ENCODE assay signal across 8 mouse cellular contexts in the genomic region with DNA sequence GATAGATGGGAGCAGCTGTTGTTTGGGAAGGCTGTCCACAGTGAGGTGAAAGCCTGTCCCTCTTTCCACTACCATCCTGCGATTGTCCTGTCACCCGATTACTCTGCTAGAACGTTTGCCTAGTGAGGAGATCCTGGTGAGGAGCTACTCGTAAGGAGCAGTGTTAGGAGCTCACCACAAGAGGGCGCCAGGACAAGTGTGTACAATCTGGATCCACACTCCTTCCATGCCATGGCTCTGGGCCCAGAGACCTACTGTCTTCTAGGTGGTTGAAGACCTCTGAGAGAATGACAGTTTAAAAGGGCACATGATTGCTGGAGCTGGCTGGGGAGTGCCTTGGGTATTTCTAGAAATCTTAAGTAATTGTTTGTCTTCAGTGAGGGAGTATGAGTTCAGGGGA. TPM values are rescaled to one million over a fixed set of nuclear protein-coding genes. Genes with fewer than 3 reads are reported as not detected.
DNase-seq lines count a peak whose midpoint lies in the region; ATAC-seq and TF ChIP-seq lines count a peak whose summit lies in the region.

No protein-coding gene starts in this region.

- H3K4me2 ChIP-seq in midbrain, embryonic 11.5 days, result no peak overlapping the region
- H3K4me2 ChIP-seq in midbrain, embryonic 15.5 days, result no peak overlapping the region
- no peak overlapping the region for H3K4me2 ChIP-seq in embryonic facial prominence, embryonic 11.5 days (ENCODE audit: low read depth, low read length)
- no peak overlapping the region for H3K4me2 ChIP-seq in hindbrain, embryonic 15.5 days
- H3K4me2 ChIP-seq in midbrain, postnatal 0 days (ENCODE audit: low read depth, low read length, poor library complexity, severe bottlenecking), result no peak overlapping the region

- no peaks in the 10 kb centered on the region for H3K36me3 ChIP-seq in midbrain, embryonic 11.5 days (ENCODE audit: control insufficient read depth, insufficient read depth, low read length)
- H3K36me3 ChIP-seq in midbrain, embryonic 15.5 days (replicated peaks), result 0 out of 2 replicates have a peak, but pooled peaks cover 3% of the 10 kb centered on the region
- no peaks in the 10 kb centered on the region for H3K36me3 ChIP-seq in embryonic facial prominence, embryonic 11.5 days (replicated peaks; ENCODE audit: control insufficient read depth, insufficient read depth, low read depth, low read length)
- H3K36me3 ChIP-seq in hindbrain, embryonic 15.5 days, result peaks cover 17% of the 10 kb centered on the region
- H3K36me3 ChIP-seq in midbrain, postnatal 0 days (ENCODE audit: insufficient read depth, low read length), result peaks cover 32% of the 10 kb centered on the region

- no peak overlapping the region for H3K27ac ChIP-seq in midbrain, embryonic 11.5 days (ENCODE audit: low read depth, low read length)
- H3K27ac ChIP-seq in midbrain, embryonic 15.5 days, result no peak overlapping the region
- no peak overlapping the region for H3K27ac ChIP-seq in embryonic facial prominence, embryonic 11.5 days (replicated peaks; ENCODE audit: low read depth, low read length)
- no peak overlapping the region for H3K27ac ChIP-seq in hindbrain, embryonic 15.5 days (replicated peaks)
- H3K27ac ChIP-seq in midbrain, postnatal 0 days (ENCODE audit: low read depth, low read length), result no peak overlapping the region

- WGBS in midbrain, embryonic 11.5 days, result 32% methylated on average over 5 of the region's 5 CpGs
- 29% methylated on average over 5 of the region's 5 CpGs for WGBS in midbrain, embryonic 15.5 days
- 27% methylated on average over 5 of the region's 5 CpGs for WGBS in embryonic facial prominence, embryonic 11.5 days
- WGBS in hindbrain, embryonic 15.5 days, result 34% methylated on average over 5 of the region's 5 CpGs
- 34% methylated on average over 5 of the region's 5 CpGs for WGBS in midbrain, postnatal 0 days

- no peak for ATAC-seq in midbrain, embryonic 11.5 days (ENCODE audit: low FRiP score)
- no peak for ATAC-seq in midbrain, embryonic 15.5 days (replicated peaks)
- ATAC-seq in embryonic facial prominence, embryonic 11.5 days (replicated peaks; ENCODE audit: insufficient number of reproducible peaks, low FRiP score, low TSS enrichment, low read depth), result 0 out of 2 replicates have a peak, but pooled peaks have one; percentile 39
- ATAC-seq in hindbrain, embryonic 15.5 days (ENCODE audit: low FRiP score, low read depth), result 0 out of 2 replicates have a peak, but pooled peaks have one; percentile 34
- no peak for ATAC-seq in midbrain, postnatal 0 days (ENCODE audit: low FRiP score)

- H3K9ac ChIP-seq in midbrain, embryonic 11.5 days (ENCODE audit: low read length), result no peak overlapping the region
- H3K9ac ChIP-seq in midbrain, embryonic 15.5 days, result no peak overlapping the region
- no peak overlapping the region for H3K9ac ChIP-seq in embryonic facial prominence, embryonic 11.5 days (replicated peaks; ENCODE audit: low read length)
- H3K9ac ChIP-seq in hindbrain, embryonic 15.5 days, result no peak overlapping the region
- H3K9ac ChIP-seq in midbrain, postnatal 0 days (replicated peaks; ENCODE audit: low read length, poor library complexity, severe bottlenecking), result no peak overlapping the region

- H3K4me1 ChIP-seq in midbrain, embryonic 11.5 days (ENCODE audit: control insufficient read depth, insufficient read depth, low read length), result no peaks in the 10 kb centered on the region
- no peaks in the 10 kb centered on the region for H3K4me1 ChIP-seq in midbrain, embryonic 15.5 days
- no peaks in the 10 kb centered on the region for H3K4me1 ChIP-seq in embryonic facial prominence, embryonic 11.5 days (ENCODE audit: control insufficient read depth, insufficient read depth, low read length)
- H3K4me1 ChIP-seq in hindbrain, embryonic 15.5 days (replicated peaks), result no peaks in the 10 kb centered on the region
- H3K4me1 ChIP-seq in midbrain, postnatal 0 days (ENCODE audit: insufficient read depth, low read length), result no peaks in the 10 kb centered on the region

- no peaks in the 10 kb centered on the region for H3K9me3 ChIP-seq in midbrain, embryonic 11.5 days (ENCODE audit: control insufficient read depth, low read length)
- H3K9me3 ChIP-seq in midbrain, embryonic 15.5 days, result no peaks in the 10 kb centered on the region
- no peaks in the 10 kb centered on the region for H3K9me3 ChIP-seq in embryonic facial prominence, embryonic 11.5 days (replicated peaks; ENCODE audit: control insufficient read depth, low read length)
- H3K9me3 ChIP-seq in hindbrain, embryonic 15.5 days, result no peaks in the 10 kb centered on the region
- H3K9me3 ChIP-seq in midbrain, postnatal 0 days (ENCODE audit: low read length), result no peaks in the 10 kb centered on the region

- no peaks in the 10 kb centered on the region for H3K27me3 ChIP-seq in midbrain, embryonic 11.5 days (ENCODE audit: control insufficient read depth, insufficient read depth, low read length)
- no peaks in the 10 kb centered on the region for H3K27me3 ChIP-seq in midbrain, embryonic 15.5 days (replicated peaks)
- no peaks in the 10 kb centered on the region for H3K27me3 ChIP-seq in embryonic facial prominence, embryonic 11.5 days (ENCODE audit: control insufficient read depth, insufficient read depth, low read length)
- no peaks in the 10 kb centered on the region for H3K27me3 ChIP-seq in hindbrain, embryonic 15.5 days
- no peaks in the 10 kb centered on the region for H3K27me3 ChIP-seq in midbrain, postnatal 0 days (ENCODE audit: insufficient read depth, low read length)

- H3K4me3 ChIP-seq in midbrain, embryonic 11.5 days (ENCODE audit: low read depth, low read length), result no peak overlapping the region
- H3K4me3 ChIP-seq in midbrain, embryonic 15.5 days, result no peak overlapping the region
- H3K4me3 ChIP-seq in embryonic facial prominence, embryonic 11.5 days (ENCODE audit: low read depth, low read length), result no peak overlapping the region
- H3K4me3 ChIP-seq in hindbrain, embryonic 15.5 days, result no peak overlapping the region
- H3K4me3 ChIP-seq in midbrain, postnatal 0 days (ENCODE audit: low read depth, low read length), result no peak overlapping the region

- peak; percentile 93 for DNase-seq in midbrain, embryonic 11.5 days (ENCODE audit: low spot score, missing footprints)
- peak; percentile 31 to 61 for DNase-seq in adrenal gland, postnatal 4 days (ENCODE audit: low spot score in 2 of 2)
- DNase-seq in embryonic facial prominence, embryonic 11.5 days (ENCODE audit: low spot score), result peak; percentile 84
- peak; percentile 79 to 84 for DNase-seq in left cerebral cortex, postnatal 14 days (ENCODE audit: low spot score in 2 of 2)
- DNase-seq in midbrain, postnatal 0 days (ENCODE audit: low spot score), result peak; percentile 88
- DNase-seq in testis, postnatal 14 days (ENCODE audit: low spot score), result peak; percentile 54

- intact Hi-C loops in left cerebral cortex, postnatal 14 days (cut with DNase I), result loop anchor here (5.0 kb wide), 3 partner anchors 40 to 275 kb away; a partner anchor contains a TSS

- peak; percentile 86 for TF ChIP-seq CTCF in midbrain, postnatal 0 days (IDR thresholded peaks at IDR 0.05)

RNA-seq across cellular contexts. Expression of a gene that starts 12.0 kb away (rescaled TPM):
- polyA plus RNA-seq in midbrain, embryonic 11.5 days (2014; fragmentation: Nextera tagmentation; extraction: Ambion mirVana), result 0.30 and 0.42 TPM in 2 replicates
- 0.50 and 0.76 TPM in 2 replicates for polyA plus RNA-seq in midbrain, embryonic 15.5 days (2015; fragmentation: Nextera tagmentation; extraction: Ambion mirVana)
- total RNA-seq in adrenal gland, postnatal 4 days (2021), result 10 to 100 TPM in 1 of 2 experiments, 1 to 10 TPM in 1; 3.8 to 12.1 TPM
- 0.57 and 0.95 TPM in 2 replicates for polyA plus RNA-seq in embryonic facial prominence, embryonic 11.5 days (2014; fragmentation: Nextera tagmentation; extraction: Ambion mirVana)
- 0.85 and 0.88 TPM in 2 replicates for polyA plus RNA-seq in hindbrain, embryonic 15.5 days (2015; fragmentation: Nextera tagmentation; extraction: Ambion mirVana)
- total RNA-seq in left cerebral cortex, postnatal 14 days (2021), result 1 to 10 TPM; 3.9 to 5.1 TPM
- total RNA-seq in midbrain, postnatal 0 days (2014; rRNA removed), result 0.19 and 1.0 TPM in 2 replicates
- polyA plus RNA-seq in midbrain, postnatal 0 days (2015; fragmentation: Nextera tagmentation; extraction: Ambion mirVana), result 1.0 and 2.0 TPM in 2 replicates

RNA-seq across cellular contexts. Expression of a gene that starts 19.2 kb away (rescaled TPM):
- polyA plus RNA-seq in midbrain, embryonic 11.5 days (2014; fragmentation: Nextera tagmentation; extraction: Ambion mirVana), result 0.15 TPM in 1 of 2 replicates, not detected in the other
- polyA plus RNA-seq in midbrain, embryonic 15.5 days (2015; fragmentation: Nextera tagmentation; extraction: Ambion mirVana), result 0.09 TPM in 1 of 2 replicates, not detected in the other
- 100 to 1,000 TPM in 1 of 2 experiments, 1 to 10 TPM in 1; 4.4 to 173 TPM for total RNA-seq in adrenal gland, postnatal 4 days (2021)
- not detected in 2 replicates for polyA plus RNA-seq in embryonic facial prominence, embryonic 11.5 days (2014; fragmentation: Nextera tagmentation; extraction: Ambion mirVana)
- not detected in 2 replicates for polyA plus RNA-seq in hindbrain, embryonic 15.5 days (2015; fragmentation: Nextera tagmentation; extraction: Ambion mirVana)
- total RNA-seq in left cerebral cortex, postnatal 14 days (2021), result not detected
- not detected in 2 replicates for total RNA-seq in midbrain, postnatal 0 days (2014; rRNA removed)
- not detected in 2 replicates for polyA plus RNA-seq in midbrain, postnatal 0 days (2015; fragmentation: Nextera tagmentation; extraction: Ambion mirVana)

RNA-seq across cellular contexts. Expression of a gene that starts 41.7 kb away (rescaled TPM):
- polyA plus RNA-seq in midbrain, embryonic 11.5 days (2014; fragmentation: Nextera tagmentation; extraction: Ambion mirVana), result 22.0 and 23.3 TPM in 2 replicates
- 21.4 and 22.7 TPM in 2 replicates for polyA plus RNA-seq in midbrain, embryonic 15.5 days (2015; fragmentation: Nextera tagmentation; extraction: Ambion mirVana)
- 10 to 100 TPM; 22.2 to 24.4 TPM for total RNA-seq in adrenal gland, postnatal 4 days (2021)
- 31.1 and 36.1 TPM in 2 replicates for polyA plus RNA-seq in embryonic facial prominence, embryonic 11.5 days (2014; fragmentation: Nextera tagmentation; extraction: Ambion mirVana)
- 19.8 and 20.4 TPM in 2 replicates for polyA plus RNA-seq in hindbrain, embryonic 15.5 days (2015; fragmentation: Nextera tagmentation; extraction: Ambion mirVana)
- total RNA-seq in left cerebral cortex, postnatal 14 days (2021), result 10 to 100 TPM; 21.0 to 22.1 TPM
- total RNA-seq in midbrain, postnatal 0 days (2014; rRNA removed), result 15.0 and 16.9 TPM in 2 replicates
- 14.3 and 14.5 TPM in 2 replicates for polyA plus RNA-seq in midbrain, postnatal 0 days (2015; fragmentation: Nextera tagmentation; extraction: Ambion mirVana)

RNA-seq across cellular contexts. Expression of a gene that starts 56.5 kb away (rescaled TPM):
- 0.48 and 0.57 TPM in 2 replicates for polyA plus RNA-seq in midbrain, embryonic 11.5 days (2014; fragmentation: Nextera tagmentation; extraction: Ambion mirVana)
- polyA plus RNA-seq in midbrain, embryonic 15.5 days (2015; fragmentation: Nextera tagmentation; extraction: Ambion mirVana), result 1.1 and 1.3 TPM in 2 replicates
- total RNA-seq in adrenal gland, postnatal 4 days (2021), result 100 to 1,000 TPM in 1 of 2 experiments, 1 to 10 TPM in 1; 4.4 to 139 TPM
- polyA plus RNA-seq in embryonic facial prominence, embryonic 11.5 days (2014; fragmentation: Nextera tagmentation; extraction: Ambion mirVana), result 0.28 and 0.32 TPM in 2 replicates
- polyA plus RNA-seq in hindbrain, embryonic 15.5 days (2015; fragmentation: Nextera tagmentation; extraction: Ambion mirVana), result 2.4 and 2.7 TPM in 2 replicates
- 10 to 100 TPM in 1 of 2 experiments, 1 to 10 TPM in 1; 8.1 to 12.0 TPM for total RNA-seq in left cerebral cortex, postnatal 14 days (2021)
- 4.5 and 5.3 TPM in 2 replicates for total RNA-seq in midbrain, postnatal 0 days (2014; rRNA removed)
- polyA plus RNA-seq in midbrain, postnatal 0 days (2015; fragmentation: Nextera tagmentation; extraction: Ambion mirVana), result 5.6 and 6.1 TPM in 2 replicates

Comparison
In these comparisons a context has a peak if more than half of its experiments do, and no peak if none do; other contexts are left out.
1. ATAC-seq: peak in embryonic facial prominence, embryonic 11.5 days (single experiment) and hindbrain, embryonic 15.5 days (single experiment); none in midbrain, embryonic 11.5 days (single experiment), midbrain, embryonic 15.5 days (single experiment) and midbrain, postnatal 0 days (single experiment).
2. Peak in every context shown above with its lines, with median percentiles within 50 percentile points of each other: DNase-seq.